Mouse (Mus musculus) liver, postnatal 0 days (tissue): Measurements from ENCODE around the gene Tnfaip8l2. TPM values are rescaled to one million over a fixed set of nuclear protein-coding genes. Genes with fewer than 3 reads are reported as not detected.
"Not testable (repeated sequence)": the region's sequence is repeated elsewhere in the genome, so short reads cannot be mapped to it uniquely, and the experiment has no call there.

Experiments used
- ATAC-seq: fragments of 200-750 bp; cut with Nextera tagmentation; 2 replicates; pipeline ENCODE4 v1.8.0; 2017; ENCODE audit warnings: mild to moderate bottlenecking, moderate library complexity
- DNase-seq: peaks from one replicate; pipeline ENCODE4 v3.0.0-alpha.2; 2016
- H3K27ac ChIP-seq: fragments of 300-500 bp; sonication (generic); 2 replicates; pipeline ENCODE4 v1.5.1; 2014; ENCODE audit warnings: antibody characterized with exemption, moderate library complexity, mild to moderate bottlenecking, low read depth
- H3K27me3 ChIP-seq: fragments of 300-500 bp; sonication (generic); 2 replicates; pipeline ENCODE4 v1.6.1; 2014; ENCODE audit warnings: low read length, control low read depth, mixed read lengths; ENCODE audit not compliant: insufficient read depth
- H3K36me3 ChIP-seq: fragments of 300-500 bp; sonication (generic); replicated peaks from 2 replicates; pipeline ENCODE4 v1.6.1; 2014; ENCODE audit warnings: mild to moderate bottlenecking, control low read depth, low read length, moderate library complexity, mixed read lengths; ENCODE audit not compliant: insufficient read depth
- H3K4me1 ChIP-seq: fragments of 300-500 bp; sonication (generic); 2 replicates; pipeline ENCODE4 v1.6.1; 2014; ENCODE audit warnings: antibody characterized with exemption, mild to moderate bottlenecking, control low read depth; ENCODE audit not compliant: insufficient read depth
- H3K4me2 ChIP-seq: fragments of 300-500 bp; sonication (generic); 2 replicates; pipeline ENCODE4 v1.6.1; 2014; ENCODE audit warnings: low read depth, mild to moderate bottlenecking, low read length, moderate library complexity, mixed read lengths
- H3K4me3 ChIP-seq: fragments of 300-500 bp; sonication (generic); 2 replicates; pipeline ENCODE4 v1.5.1; 2014; ENCODE audit warnings: low read depth, low read length
- H3K9ac ChIP-seq: fragments of 300-500 bp; sonication (generic); replicated peaks from 2 replicates; pipeline ENCODE4 v1.6.1; 2014; ENCODE audit warnings: mild to moderate bottlenecking, moderate library complexity
- H3K9me3 ChIP-seq: fragments of 300-500 bp; sonication (generic); 2 replicates; pipeline ENCODE4 v1.6.1; 2016; ENCODE audit warnings: mild to moderate bottlenecking, control low read depth, low read length, mixed read lengths
- CTCF ChIP-seq: sonication (generic); IDR thresholded peaks from 2 replicates; pipeline ENCODE4 v1.5.1; 2016; ENCODE audit warnings: antibody characterized with exemption, low read depth
- EP300 ChIP-seq: IDR thresholded peaks from 2 replicates; pipeline ENCODE4 v1.6.1; 2016; ENCODE audit warnings: antibody characterized with exemption, low read depth, mild to moderate bottlenecking
- WGBS: fragments of 180-500 bp; shearing (Covaris S2); extraction: QIAGEN DNeasy Blood & Tissue Kit; methylation state at CpG from one replicate; pipeline ENCODE4 v1.1.7; 2014; ENCODE audit not compliant: insufficient replicate concordance; 5-methylcytosine and 5-hydroxymethylcytosine counted together
- polyA plus RNA-seq: library from polyadenylated mRNA; unstranded; fragments of >200 nt; fragmentation: Nextera tagmentation; extraction: Ambion mirVana; gene quantifications from 2 replicates; pipeline ENCODE4 v1.2.1, GENCODE M21; 2015

Gene Tnfaip8l2
- polyA plus RNA-seq, 1 experiment from 2014 or later = 13.0 TPM

DNA sequence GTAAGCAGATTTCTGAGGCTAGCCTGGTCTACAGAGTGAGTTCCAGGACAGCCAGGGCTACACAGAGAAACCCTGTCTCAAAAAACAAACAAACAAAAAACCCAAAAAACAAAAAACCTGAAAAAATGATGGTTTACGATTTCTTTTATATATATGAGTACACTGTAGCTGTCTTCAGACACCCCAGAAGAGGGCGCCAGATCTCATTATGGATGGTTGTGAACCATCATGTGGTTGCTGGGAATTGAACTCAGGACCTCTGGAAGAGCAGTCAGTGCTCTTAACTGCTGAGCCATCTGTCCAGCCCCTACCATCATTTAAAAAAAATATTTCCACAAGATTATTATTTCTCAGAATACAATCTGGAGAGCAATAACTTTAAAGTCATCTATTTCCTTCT lies 9.8 kb downstream of the Tnfaip8l2 start:
- not testable (repeated sequence) for H3K4me3 ChIP-seq, H3K9ac ChIP-seq, H3K9me3 ChIP-seq, H3K27ac ChIP-seq, H3K27me3 ChIP-seq, ATAC-seq, DNase-seq, H3K4me2 ChIP-seq
- WGBS = 75% methylated on average over 2 of the region's 2 CpGs
- peaks cover 20% of the 10 kb centered on the region for H3K36me3 ChIP-seq
- TF ChIP-seq CTCF = peak; percentile 37
- peaks cover 29% of the 10 kb centered on the region for H3K4me1 ChIP-seq

- no peak for DNase-seq
- Histone ChIP-seq H3K4me1 (peaks cover 12% of the 10 kb centered on the region), H3K9me3 (no peaks in the 10 kb centered on the region), H3K4me2 (no peak overlapping the region), H3K9ac (no peak overlapping the region), H3K27ac (no peak overlapping the region), H3K4me3 (no peak overlapping the region), H3K36me3 (peaks cover 20% of the 10 kb centered on the region), H3K27me3 (no peaks in the 10 kb centered on the region)
- 76% methylated on average over 5 of the region's 5 CpGs for WGBS
- TF ChIP-seq EP300 (no peak), CTCF (no peak)
- no peak for ATAC-seq
These were observed 12.1 kb downstream of the Tnfaip8l2 start for GRCm38 (mm10) chr3:95130081-95130480.

DNA sequence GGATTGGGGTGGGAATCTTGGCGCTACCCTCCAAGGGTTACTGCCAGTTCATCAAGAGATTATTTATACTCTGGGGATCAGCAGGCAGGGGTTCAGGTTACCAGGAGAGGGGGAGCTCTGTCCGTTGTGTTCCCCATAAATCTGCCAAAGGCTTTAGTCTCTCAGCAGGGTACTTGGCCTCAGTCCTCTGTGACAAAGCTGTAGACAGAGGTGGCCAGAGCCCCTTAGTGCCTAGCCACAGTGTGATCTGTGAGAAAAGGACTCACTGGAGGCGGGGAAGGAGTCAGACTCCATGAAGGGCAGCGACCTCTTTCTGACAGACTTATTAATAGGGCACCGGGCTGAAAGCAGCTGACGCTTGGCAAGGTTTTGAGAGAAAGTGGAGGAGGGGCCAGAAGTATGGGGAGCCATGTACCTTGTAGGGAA lies 12.9 kb downstream of the Tnfaip8l2 start:
- Histone ChIP-seq H3K36me3 (peaks cover 20% of the 10 kb centered on the region), H3K9me3 (no peaks in the 10 kb centered on the region), H3K4me1 (peaks cover 13% of the 10 kb centered on the region), H3K27ac (no peak overlapping the region), H3K4me2 (no peak overlapping the region), H3K27me3 (no peaks in the 10 kb centered on the region), H3K9ac (no peak overlapping the region), H3K4me3 (no peak overlapping the region)
- TF ChIP-seq EP300 (no peak), CTCF (no peak)
- no peak for ATAC-seq
- no peak for DNase-seq
- WGBS = 66% methylated on average over 6 of the region's 6 CpGs

GRCm38 (mm10) chr3:95124972-95125371 lies 17.2 kb downstream of the Tnfaip8l2 start:
- Histone ChIP-seq H3K27me3 (no peaks in the 10 kb centered on the region), H3K4me3 (no peak overlapping the region), H3K4me2 (no peak overlapping the region), H3K9ac (no peak overlapping the region), H3K36me3 (peaks cover 29% of the 10 kb centered on the region), H3K9me3 (no peaks in the 10 kb centered on the region), H3K27ac (no peak overlapping the region), H3K4me1 (peaks cover 8% of the 10 kb centered on the region)
- DNase-seq (peak; percentile 60), ATAC-seq (peak; percentile 34; the same call in 1 of the 2 replicates)
- 40% methylated on average over 5 of the region's 5 CpGs for WGBS
- TF ChIP-seq EP300 (no peak), CTCF (no peak)

DNA sequence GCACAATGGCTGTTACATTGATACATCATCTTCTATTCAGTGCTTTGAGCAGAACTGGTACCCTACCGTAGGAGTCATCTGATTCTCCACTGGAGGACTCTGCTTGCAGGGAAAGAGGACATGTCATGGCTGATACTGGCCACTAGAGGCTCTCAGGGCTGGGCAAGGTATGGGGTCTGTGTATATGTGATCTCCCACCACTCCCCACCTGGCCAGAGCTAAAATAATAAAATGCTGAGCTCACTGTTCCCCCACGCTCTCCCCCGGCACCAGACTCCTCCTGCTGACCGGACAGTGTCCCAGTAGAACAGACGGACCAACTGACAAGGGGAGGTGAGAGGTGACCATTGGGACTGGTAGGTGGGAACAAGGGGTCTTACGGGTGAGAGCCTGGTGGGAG lies 17.9 kb downstream of the Tnfaip8l2 start, which contains the start of gene Tmod4:
Gene Tmod4, plus strand, starts transcription at position 231 of the 400 bp plus-strand sequence.
- TF ChIP-seq EP300 (no peak), CTCF (peak; percentile 65)
- peaks cover 8% of the 10 kb centered on the region for H3K4me1 ChIP-seq
- DNase-seq = no peak
- H3K9ac ChIP-seq = no peak within 1 kb of the TSS
- no peaks in the 10 kb centered on the region for H3K27me3 ChIP-seq
- peaks cover 31% of the 10 kb centered on the region for H3K36me3 ChIP-seq
- WGBS = 58% methylated on average over 6 of the region's 6 CpGs
- H3K27ac ChIP-seq = no peak within 1 kb of the TSS
- H3K4me2 ChIP-seq = no peak within 1 kb of the TSS
- no peaks in the 10 kb centered on the region for H3K9me3 ChIP-seq
- H3K4me3 ChIP-seq = no peak within 1 kb of the TSS
- no peak for ATAC-seq

- ATAC-seq (peak; percentile 35; the same call in 1 of the 2 replicates), DNase-seq (no peak)
- no peak overlapping the region for H3K9ac ChIP-seq
- H3K9me3 ChIP-seq = no peaks in the 10 kb centered on the region
- TF ChIP-seq EP300 = peak; percentile 41; the same call in 1 of the 2 replicates
- TF ChIP-seq CTCF = no peak
- peaks cover 8% of the 10 kb centered on the region for H3K4me1 ChIP-seq
- no peaks in the 10 kb centered on the region for H3K27me3 ChIP-seq
- H3K4me3 ChIP-seq = no peak overlapping the region
- no peak overlapping the region for H3K4me2 ChIP-seq
- 62% methylated on average over 6 of the region's 6 CpGs for WGBS
- peak overlapping the region; percentile 60; the same call in 1 of the 2 replicates for H3K27ac ChIP-seq
- peaks cover 40% of the 10 kb centered on the region for H3K36me3 ChIP-seq
These were observed 20.6 kb downstream of the Tnfaip8l2 start for GRCm38 (mm10) chr3:95121580-95121979.

- TF ChIP-seq EP300 (no peak), CTCF (no peak)
- DNase-seq = no peak
- peaks cover under 1% of the 10 kb centered on the region for H3K4me1 ChIP-seq
- peaks cover 44% of the 10 kb centered on the region for H3K36me3 ChIP-seq
- no peak for ATAC-seq
- H3K4me2 ChIP-seq = no peak overlapping the region
- H3K9me3 ChIP-seq = no peaks in the 10 kb centered on the region
- H3K27me3 ChIP-seq = no peaks in the 10 kb centered on the region
- H3K4me3 ChIP-seq = no peak overlapping the region
- H3K9ac ChIP-seq = no peak overlapping the region
- WGBS = 82% methylated on average over 2 of the region's 2 CpGs
- H3K27ac ChIP-seq = no peak overlapping the region
These were observed 24.4 kb downstream of the Tnfaip8l2 start for GRCm38 (mm10) chr3:95117751-95118150.
